Comparison of ENCODE assay signal across 29 mouse cellular contexts in genomic region chr16:13840956-13841355, GRCm38 (mm10).
"Had no signal": no experiment of that assay in that cellular context is flagged by ENCODE, and none has a peak within 500 bp of the region (broad histone marks: within the 10 kb centered on the region; RNA-seq: fewer than 3 reads in every experiment).

No protein-coding gene starts in this region.

- DNase-seq: heart, postnatal 10 days; heart, postnatal 14 days; heart, postnatal 4 days; kidney, adult 11 months; kidney, adult 18-20 months; kidney, adult 2 months; kidney, adult 8-10 months; kidney, adult 9 months; kidney, postnatal 10 days; kidney, postnatal 14 days; kidney, postnatal 25 days; kidney, postnatal 36 days; kidney, postnatal 4 days; layer of hippocampus, adult 9-11 months; layer of hippocampus, postnatal 36 days had no signal

- H3K4me1 ChIP-seq: heart, embryonic 12.5 days; heart, embryonic 13.5 days; heart, embryonic 15.5 days; hindbrain, embryonic 10.5 days; hindbrain, embryonic 12.5 days; hindbrain, embryonic 13.5 days; hindbrain, embryonic 15.5 days; intestine, embryonic 15.5 days; kidney, embryonic 15.5 days had no signal

- H3K27ac ChIP-seq: heart, embryonic 13.5 days; heart, embryonic 15.5 days; hindbrain, embryonic 10.5 days; hindbrain, embryonic 12.5 days; hindbrain, embryonic 13.5 days; hindbrain, embryonic 14.5 days; hindbrain, embryonic 15.5 days; hindbrain, postnatal 0 days; intestine, embryonic 15.5 days; kidney, embryonic 15.5 days; kidney, postnatal 0 days; layer of hippocampus, adult 2 months; left cerebral cortex, adult 2 months had no signal

- H3K4me3 ChIP-seq: heart, embryonic 12.5 days; heart, embryonic 13.5 days; heart, embryonic 15.5 days; hindbrain, embryonic 10.5 days; hindbrain, embryonic 12.5 days; hindbrain, embryonic 13.5 days; hindbrain, embryonic 15.5 days; intestine, embryonic 15.5 days; kidney, embryonic 15.5 days; layer of hippocampus, adult 2 months; left cerebral cortex, adult 2 months had no signal

- H3K9ac ChIP-seq: heart, embryonic 12.5 days; heart, embryonic 13.5 days; heart, embryonic 15.5 days; hindbrain, embryonic 12.5 days; hindbrain, embryonic 13.5 days; hindbrain, embryonic 14.5 days; hindbrain, embryonic 15.5 days; intestine, embryonic 15.5 days; kidney, embryonic 15.5 days had no signal

- H3K27me3 ChIP-seq: heart, embryonic 12.5 days; heart, embryonic 13.5 days; heart, embryonic 15.5 days; hindbrain, embryonic 12.5 days; hindbrain, embryonic 13.5 days; hindbrain, embryonic 15.5 days; intestine, embryonic 15.5 days; kidney, embryonic 15.5 days had no signal

- H3K9me3 ChIP-seq: heart, embryonic 12.5 days; heart, embryonic 13.5 days; heart, embryonic 15.5 days; hindbrain, embryonic 10.5 days; hindbrain, embryonic 12.5 days; hindbrain, embryonic 13.5 days; hindbrain, embryonic 15.5 days; intestine, embryonic 15.5 days; kidney, embryonic 15.5 days had no signal
